Mouse (Mus musculus): Measurements from ENCODE around the gene Zfp12. TPM values are rescaled to one million over a fixed set of nuclear protein-coding genes. Genes with fewer than 3 reads are reported as not detected.

Zfp12 gene
- polyA plus RNA-seq, 2 experiments: 1.8 to 2.3 TPM

GRCm38 (mm10) chr5:143269363-143270150 lies 34.6 kb downstream of the Zfp12 start, which contains the start of gene Zfp316:
Zfp316 (minus strand) TSS chr5:143270022.
- H3K4me3 ChIP-seq (ENCODE audit: insufficient read depth in 1 of 2, low read depth in 2 of 2, low read length in 2 of 2): peak within 1 kb of the TSS; percentile 57 to 67
- H3K9me3 ChIP-seq (ENCODE audit: control insufficient read depth, low read length): no peaks in the 10 kb centered on the region
- no peak for DNase-seq (ENCODE audit: low read depth in 3 of 3, low spot score in 3 of 3)
- peak within 1 kb of the TSS; percentile 59 for H3K4me2 ChIP-seq (ENCODE audit: low read depth)
- 0 out of 4 replicates have a peak, but pooled peaks cover 0 to 3% of the 10 kb centered on the region in 2 experiments for H3K4me1 ChIP-seq (replicated peaks; ENCODE audit: control insufficient read depth in 2 of 2, insufficient read depth in 2 of 2, low read length in 1 of 2)
- no peaks in the 10 kb centered on the region for H3K36me3 ChIP-seq (replicated peaks; ENCODE audit: control insufficient read depth, insufficient read depth, low read depth)
- H3K9ac ChIP-seq (replicated peaks): peak within 1 kb of the TSS; percentile 42
- no peaks in the 10 kb centered on the region; the same call in 1 of the 2 replicates for H3K27me3 ChIP-seq (ENCODE audit: control insufficient read depth, insufficient read depth, low read length)
- no peak within 1 kb of the TSS for H3K27ac ChIP-seq
- no peak for TF ChIP-seq CTCF (IDR thresholded peaks at IDR 0.05; ENCODE audit: low read depth)
- no peak for TF ChIP-seq EP300 (IDR thresholded peaks at IDR 0.05; ENCODE audit: low read depth)
- peak; percentile 47; the same call in 1 of the 2 replicates for ATAC-seq (ENCODE audit: insufficient read depth)
- under 1% methylated on average over 78 of the region's 79 CpGs for WGBS (ENCODE audit: insufficient replicate concordance)

DNA sequence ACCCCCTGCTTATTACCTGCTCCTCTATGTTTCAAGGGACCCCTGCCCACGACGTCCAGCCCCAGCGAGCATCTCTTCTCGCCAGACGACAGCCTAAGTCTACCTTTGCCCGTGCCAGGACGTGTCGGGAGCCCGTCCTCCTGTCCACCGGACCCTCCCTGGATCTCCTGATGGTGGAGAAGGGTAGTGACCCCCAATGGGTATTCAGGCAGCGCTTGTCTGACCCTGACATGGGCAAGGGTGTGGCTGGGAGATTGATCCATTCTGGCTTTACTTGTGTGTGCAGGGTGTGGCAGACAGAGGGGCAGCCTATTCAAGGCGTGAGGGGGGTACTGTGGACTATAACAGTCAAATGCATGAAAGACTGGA lies 35.2 kb downstream of the Zfp12 start:
- WGBS (ENCODE audit: insufficient replicate concordance): 5% methylated on average over 12 of the region's 12 CpGs
- Histone ChIP-seq H3K27me3 (ENCODE audit: control insufficient read depth, insufficient read depth, low read length) (no peaks in the 10 kb centered on the region; the same call in 1 of the 2 replicates), H3K36me3 (replicated peaks; ENCODE audit: control insufficient read depth, insufficient read depth, low read depth) (no peaks in the 10 kb centered on the region), H3K9ac (replicated peaks) (peak overlapping the region; percentile 42; the same call in 1 of the 2 replicates), H3K9me3 (ENCODE audit: control insufficient read depth, low read length) (no peaks in the 10 kb centered on the region), H3K4me1 (replicated peaks; ENCODE audit: control insufficient read depth in 2 of 2, insufficient read depth in 2 of 2, low read length in 1 of 2) (0 out of 4 replicates have a peak, but pooled peaks cover 0 to 3% of the 10 kb centered on the region in 2 experiments), H3K4me3 (ENCODE audit: insufficient read depth in 1 of 2, low read depth in 2 of 2, low read length in 2 of 2) (peak overlapping the region; percentile 57 to 67), H3K4me2 (ENCODE audit: low read depth) (peak overlapping the region; percentile 59), H3K27ac (no peak overlapping the region)
- no peak for TF ChIP-seq CTCF (IDR thresholded peaks at IDR 0.05; ENCODE audit: low read depth)
- TF ChIP-seq EP300 (IDR thresholded peaks at IDR 0.05; ENCODE audit: low read depth): no peak
- DNase-seq (ENCODE audit: low read depth in 3 of 3, low spot score in 3 of 3) (no peak), ATAC-seq (ENCODE audit: insufficient read depth) (0 out of 2 replicates have a peak, but pooled peaks have one; percentile 13)

GRCm38 (mm10) chr5:143271642-143272041 lies 36.7 kb downstream of the Zfp12 start:
- Histone ChIP-seq H3K4me2 (ENCODE audit: low read depth) (no peak overlapping the region), H3K4me3 (ENCODE audit: insufficient read depth in 1 of 2, low read depth in 2 of 2, low read length in 2 of 2) (no peak overlapping the region), H3K27me3 (ENCODE audit: control insufficient read depth, insufficient read depth, low read length) (no peaks in the 10 kb centered on the region; the same call in 1 of the 2 replicates), H3K9me3 (ENCODE audit: control insufficient read depth, low read length) (no peaks in the 10 kb centered on the region), H3K36me3 (replicated peaks; ENCODE audit: control insufficient read depth, insufficient read depth, low read depth) (no peaks in the 10 kb centered on the region), H3K4me1 (replicated peaks; ENCODE audit: control insufficient read depth in 2 of 2, insufficient read depth in 2 of 2, low read length in 1 of 2) (0 out of 4 replicates have a peak, but pooled peaks cover 0 to 3% of the 10 kb centered on the region in 2 experiments), H3K27ac (no peak overlapping the region), H3K9ac (replicated peaks) (no peak overlapping the region)
- TF ChIP-seq EP300 (IDR thresholded peaks at IDR 0.05; ENCODE audit: low read depth) (no peak), CTCF (IDR thresholded peaks at IDR 0.05; ENCODE audit: low read depth) (no peak)
- no peak for DNase-seq (ENCODE audit: low read depth in 3 of 3, low spot score in 3 of 3)
- ATAC-seq (ENCODE audit: insufficient read depth): no peak
- 64% methylated on average over 6 of the region's 6 CpGs for WGBS (ENCODE audit: insufficient replicate concordance)

- 0 out of 4 replicates have a peak, but pooled peaks cover 0 to 3% of the 10 kb centered on the region in 2 experiments for H3K4me1 ChIP-seq (replicated peaks; ENCODE audit: control insufficient read depth in 2 of 2, insufficient read depth in 2 of 2, low read length in 1 of 2)
- H3K9me3 ChIP-seq (ENCODE audit: control insufficient read depth, low read length): no peaks in the 10 kb centered on the region
- WGBS (ENCODE audit: insufficient replicate concordance): 36% methylated on average over 3 of the region's 3 CpGs
- H3K36me3 ChIP-seq (replicated peaks; ENCODE audit: control insufficient read depth, insufficient read depth, low read depth): no peaks in the 10 kb centered on the region
- H3K4me2 ChIP-seq (ENCODE audit: low read depth): no peak overlapping the region
- H3K9ac ChIP-seq (replicated peaks): no peak overlapping the region
- no peak overlapping the region for H3K27ac ChIP-seq
- ATAC-seq (ENCODE audit: insufficient read depth) (no peak), DNase-seq (ENCODE audit: low read depth in 3 of 3, low spot score in 3 of 3) (no peak)
- no peak for TF ChIP-seq CTCF (IDR thresholded peaks at IDR 0.05; ENCODE audit: low read depth)
- TF ChIP-seq EP300 (IDR thresholded peaks at IDR 0.05; ENCODE audit: low read depth): no peak
- no peaks in the 10 kb centered on the region; the same call in 1 of the 2 replicates for H3K27me3 ChIP-seq (ENCODE audit: control insufficient read depth, insufficient read depth, low read length)
- no peak overlapping the region for H3K4me3 ChIP-seq (ENCODE audit: insufficient read depth in 1 of 2, low read depth in 2 of 2, low read length in 2 of 2)
Observed at GRCm38 (mm10) chr5:143272108-143272507, 37.1 kb downstream of the Zfp12 start.
